Mouse (Mus musculus) cortical plate, adult 2 months (tissue): ENCODE results near the gene Efcab2. TPM values are rescaled to one million over a fixed set of nuclear protein-coding genes. Genes with fewer than 3 reads are reported as not detected.
A peak's percentile ranks its signal among the peaks of the same experiment; 100 is the strongest.

ENCODE experiments used
- H3K27ac ChIP-seq: fragments of 200-500 bp; 2 replicates; pipeline ENCODE4 v1.5.1; 2012; ENCODE audit warnings: low read length, control low read depth, inconsistent platforms; ENCODE audit not compliant: insufficient read depth
- H3K4me1 ChIP-seq: fragments of 200-500 bp; 2 replicates; pipeline ENCODE4 v1.6.1; 2011; ENCODE audit warnings: low read length; ENCODE audit not compliant: control insufficient read depth, insufficient read depth
- H3K4me3 ChIP-seq: fragments of 200-500 bp; 2 replicates; pipeline ENCODE4 v1.5.1; 2011; ENCODE audit warnings: mild to moderate bottlenecking, low read length, control low read depth; ENCODE audit not compliant: insufficient read depth
- CTCF ChIP-seq: fragments of 200-500 bp; IDR thresholded peaks from 2 replicates; pipeline ENCODE4 v1.5.1; 2011; ENCODE audit warnings: mild to moderate bottlenecking, control low read depth, low read length; ENCODE audit not compliant: insufficient read depth; ENCODE audit errors: extremely low read depth
- POLR2A ChIP-seq: fragments of 200-500 bp; IDR thresholded peaks from 2 replicates; pipeline ENCODE4 v1.6.1; 2011; ENCODE audit warnings: mild to moderate bottlenecking, low read length, control low read depth; ENCODE audit not compliant: insufficient read depth; ENCODE audit errors: extremely low read depth
- polyA plus RNA-seq: library from polyadenylated mRNA; depleted of rRNA; stranded (reverse); fragments of >200 nt; gene quantifications from 2 replicates; pipeline ENCODE4 v1.2.3, GENCODE M21; 2012; rRNA removed

Gene Efcab2
- polyA plus RNA-seq = 7.0 and 7.3 TPM in 2 replicates

DNA sequence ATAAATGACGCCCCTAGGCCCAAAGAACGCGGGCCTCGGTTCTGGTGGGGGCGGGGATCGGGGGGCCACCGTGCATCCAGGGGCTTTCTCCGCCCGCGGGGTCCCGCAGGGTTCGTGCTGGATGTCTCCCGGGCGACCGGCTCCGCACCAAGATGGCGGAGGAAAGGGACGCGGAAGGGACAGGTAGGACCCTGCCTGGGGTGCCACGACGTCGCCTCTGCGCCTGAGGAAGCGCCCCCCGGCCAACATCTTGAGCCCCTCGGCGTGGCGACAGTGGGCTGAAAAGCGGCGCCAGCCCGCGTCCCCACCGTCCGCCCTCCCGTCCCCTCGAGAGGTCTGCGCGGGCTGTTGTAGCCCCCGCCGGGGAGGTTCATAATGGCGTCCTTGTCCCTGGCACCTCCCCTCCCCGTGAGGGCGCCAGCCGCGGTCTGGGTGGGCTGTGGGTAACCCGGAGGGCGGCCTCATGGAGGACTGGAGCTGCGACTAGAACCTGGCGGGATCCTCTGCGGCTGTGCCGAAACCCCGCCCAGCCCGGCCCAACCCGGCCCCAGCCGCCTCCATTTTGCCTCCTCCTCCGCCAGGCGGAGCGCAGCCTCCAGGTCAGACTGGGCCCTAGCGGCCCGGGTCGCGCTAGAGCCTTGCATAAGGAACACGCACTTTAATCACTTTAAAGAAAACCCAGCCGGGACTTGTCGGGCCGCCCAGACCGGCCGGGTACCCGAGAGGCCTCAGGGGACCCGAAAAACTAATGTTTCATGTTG lies at the start of gene Efcab2:
TSS of gene Efcab2 (plus strand) at position 135 of the 761 bp plus-strand sequence.
- peak within 1 kb of the TSS; percentile 100 for H3K27ac ChIP-seq
- TF ChIP-seq POLR2A = peak; percentile 75
- TF ChIP-seq CTCF = 0 out of 2 replicates have a peak, but pooled peaks have one; percentile 18
- peak within 1 kb of the TSS; percentile 88 for H3K4me3 ChIP-seq
- H3K4me1 ChIP-seq = no peaks in the 10 kb centered on the region

- no peak for TF ChIP-seq POLR2A
- TF ChIP-seq CTCF = no peak
- no peaks in the 10 kb centered on the region for H3K4me1 ChIP-seq
- no peak overlapping the region for H3K27ac ChIP-seq
These were observed 47.8 kb upstream of the Efcab2 start for GRCm38 (mm10) chr1:178357776-178358710.

DNA sequence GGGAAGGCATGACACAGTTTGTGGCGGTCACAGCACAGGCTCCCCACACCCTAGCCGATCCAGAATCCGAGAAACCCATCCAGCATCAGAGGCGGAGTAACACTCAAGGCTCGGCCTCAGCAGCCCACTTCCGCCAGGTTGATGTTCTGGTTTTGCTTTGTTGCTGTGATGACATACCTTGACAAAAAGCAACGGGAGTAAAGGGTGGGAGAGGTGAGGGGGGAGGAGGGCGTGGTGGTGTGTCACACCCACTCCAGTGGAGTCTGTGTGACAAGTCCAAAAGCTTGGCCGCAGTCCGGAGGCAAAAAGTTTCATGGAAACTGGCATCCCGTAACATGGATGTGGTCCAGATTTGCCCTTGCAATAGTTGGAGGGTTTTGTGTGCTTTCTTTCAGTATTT lies 45.6 kb upstream of the Efcab2 start:
- H3K4me3 ChIP-seq = no peak overlapping the region
- TF ChIP-seq CTCF (no peak), POLR2A (no peak)
- H3K4me1 ChIP-seq = no peaks in the 10 kb centered on the region
- H3K27ac ChIP-seq = no peak overlapping the region

More at GRCm38 (mm10) chr1:178357776-178358710, 47.8 kb upstream of the Efcab2 start:
- no peak overlapping the region for H3K4me3 ChIP-seq

GRCm38 (mm10) chr1:178360702-178361101 lies 45.2 kb upstream of the Efcab2 start:
- no peak overlapping the region for H3K27ac ChIP-seq
- no peak overlapping the region for H3K4me3 ChIP-seq
- TF ChIP-seq POLR2A (no peak), CTCF (no peak)
- H3K4me1 ChIP-seq = no peaks in the 10 kb centered on the region

DNA sequence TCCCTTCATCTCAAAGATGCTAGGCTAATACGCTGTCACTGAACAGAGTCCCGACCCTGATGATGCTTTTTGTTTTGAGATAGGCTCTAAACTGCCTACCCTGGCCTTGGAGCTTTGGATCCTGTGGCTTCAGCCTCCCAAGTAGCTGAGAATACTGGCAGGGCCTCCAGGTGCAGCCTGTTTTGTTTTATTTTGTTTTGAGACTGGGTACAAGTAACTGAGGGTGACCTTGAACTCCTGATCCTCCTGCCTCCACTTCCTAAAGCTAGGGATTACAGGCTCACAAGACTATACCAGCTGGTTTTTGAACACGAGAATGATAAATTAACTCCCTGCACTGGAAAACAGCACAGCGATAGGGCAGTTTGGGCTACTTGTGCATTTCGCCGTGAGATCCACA lies 40.7 kb upstream of the Efcab2 start:
- Histone ChIP-seq H3K27ac (no peak overlapping the region), H3K4me3 (no peak overlapping the region), H3K4me1 (peaks cover 5% of the 10 kb centered on the region; the same call in 1 of the 2 replicates)
- TF ChIP-seq CTCF (no peak), POLR2A (no peak)

GRCm38 (mm10) chr1:178368121-178368520 lies 37.8 kb upstream of the Efcab2 start:
- peak overlapping the region; percentile 21 for H3K27ac ChIP-seq
- no peak overlapping the region for H3K4me3 ChIP-seq
- H3K4me1 ChIP-seq = peaks cover 5% of the 10 kb centered on the region; the same call in 1 of the 2 replicates
- TF ChIP-seq POLR2A = no peak
- no peak for TF ChIP-seq CTCF

DNA sequence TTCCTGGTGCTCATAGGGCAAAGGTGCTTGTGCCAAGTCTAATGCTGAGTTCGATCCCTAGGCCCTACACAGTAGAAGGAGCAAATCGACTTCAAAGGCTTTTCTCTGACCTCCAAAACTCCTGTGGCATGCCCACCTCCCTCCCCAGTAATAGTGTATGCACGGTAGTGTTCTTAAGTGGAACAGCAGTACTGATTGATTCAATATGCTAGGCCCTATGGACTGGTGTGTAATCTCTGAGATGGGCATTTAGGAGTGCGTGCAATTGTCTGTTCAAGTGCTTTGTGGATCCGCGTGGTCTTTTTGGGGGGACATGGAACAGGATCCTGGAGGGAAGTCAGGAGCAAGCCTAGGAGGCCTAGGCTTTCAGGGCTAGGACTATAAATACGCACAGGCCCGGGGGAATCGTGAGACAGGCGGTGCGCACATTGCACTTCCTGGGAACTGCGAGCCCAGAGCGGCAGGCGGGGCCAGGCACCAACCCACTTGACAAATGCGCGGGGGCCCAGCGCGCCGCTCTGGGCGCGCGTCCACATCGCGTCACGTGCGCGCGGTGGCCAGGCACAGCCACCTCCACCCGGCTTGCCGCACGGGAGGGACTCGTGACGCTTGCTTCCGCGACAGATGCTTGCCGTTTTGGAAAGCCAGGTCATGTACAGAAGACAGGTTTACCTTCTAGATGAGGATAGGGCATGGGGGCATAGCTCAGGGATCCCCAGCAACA lies 37.2 kb upstream of the Efcab2 start:
- Histone ChIP-seq H3K4me1 (peaks cover 5% of the 10 kb centered on the region; the same call in 1 of the 2 replicates), H3K27ac (peak overlapping the region; percentile 90), H3K4me3 (peak overlapping the region; percentile 57)
- TF ChIP-seq CTCF (no peak), POLR2A (peak; percentile 76)

DNA sequence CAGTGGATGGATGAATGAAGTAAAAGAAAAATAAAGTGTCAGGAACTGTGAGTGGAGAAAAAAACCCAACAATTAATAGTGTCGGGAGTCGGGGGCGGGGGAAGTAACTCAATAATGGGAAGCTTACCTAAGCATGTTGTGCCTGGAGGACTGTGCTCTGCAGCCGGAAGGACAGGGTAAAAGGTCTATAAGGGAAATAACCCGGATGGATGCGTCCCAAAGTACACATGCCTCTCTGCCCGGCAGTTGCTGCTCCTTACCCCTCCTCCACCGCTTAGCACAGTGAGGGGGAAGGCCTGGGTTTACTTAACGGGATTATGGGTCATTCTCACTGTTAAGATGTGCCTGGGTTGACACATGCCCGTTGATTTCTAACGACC lies 36.6 kb upstream of the Efcab2 start:
- H3K4me3 ChIP-seq = peak overlapping the region; percentile 57
- H3K4me1 ChIP-seq = peaks cover 5% of the 10 kb centered on the region; the same call in 1 of the 2 replicates
- TF ChIP-seq CTCF (no peak), POLR2A (no peak)
- peak overlapping the region; percentile 90 for H3K27ac ChIP-seq

DNA sequence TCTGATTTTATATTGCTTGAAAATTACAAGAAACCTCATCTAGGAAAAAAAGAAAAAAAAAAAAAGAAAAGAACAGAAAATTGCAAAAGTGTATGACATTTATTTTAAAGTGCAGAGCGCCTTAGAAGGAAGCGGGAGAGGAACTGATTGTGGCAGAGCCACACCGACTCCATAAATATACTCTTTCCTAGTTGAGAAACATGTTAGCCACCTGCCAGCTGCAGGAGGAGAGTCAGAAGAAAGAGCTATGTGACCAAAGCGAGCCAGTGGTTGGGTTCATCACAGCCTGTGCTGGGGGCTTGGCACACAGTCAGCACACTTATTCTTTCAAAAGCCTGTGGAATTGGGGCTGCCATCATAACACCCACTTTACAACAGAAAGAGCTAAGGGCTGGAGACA lies 33.2 kb upstream of the Efcab2 start:
- H3K4me3 ChIP-seq = no peak overlapping the region
- no peak overlapping the region for H3K27ac ChIP-seq
- TF ChIP-seq POLR2A (no peak), CTCF (no peak)
- H3K4me1 ChIP-seq = peaks cover 3% of the 10 kb centered on the region; the same call in 1 of the 2 replicates
